Mouse (Mus musculus) stomach, postnatal 0 days (tissue): ENCODE data around the gene Stox2.

Source experiments
- CTCF ChIP-seq: IDR thresholded peaks from 2 replicates; pipeline ENCODE4 v1.5.1; 2016; ENCODE audit warnings: antibody characterized with exemption, low read depth, mild to moderate bottlenecking, moderate library complexity
- EP300 ChIP-seq: optimal IDR thresholded peaks from 2 replicates; pipeline ENCODE3; 2016; ENCODE audit warnings: antibody characterized with exemption

- TF ChIP-seq CTCF = no peak
- TF ChIP-seq EP300 = no peak
Measured at GRCm38 (mm10) chr8:47336433-47336832, 109.7 kb downstream of the Stox2 start.
